Mouse (Mus musculus): Measurements from ENCODE around the gene Ikbke. TPM values are rescaled to one million over a fixed set of nuclear protein-coding genes. Genes with fewer than 3 reads are reported as not detected.

Ikbke gene
- 17.1 to 29.0 TPM (median 24.8 TPM) in 4 replicates for total RNA-seq (2023; ENCODE audit: inconsistent age)

DNA sequence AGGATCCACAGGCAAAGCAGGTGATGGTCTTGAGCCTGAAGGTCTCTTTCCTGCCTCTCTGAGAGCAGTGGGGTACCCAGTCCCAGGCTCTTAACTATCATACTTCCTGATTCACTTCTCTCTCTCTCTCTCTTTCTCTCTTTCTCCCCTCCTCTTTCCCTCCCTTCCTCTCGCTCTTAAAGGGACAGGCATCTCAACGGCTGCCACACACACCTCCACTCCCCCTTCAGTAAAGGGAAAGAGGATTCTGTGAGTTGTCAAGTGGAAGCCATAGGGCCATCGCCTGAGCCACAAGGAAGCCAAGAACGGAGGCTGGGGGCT lies at the start of gene Ikbke:
TSS of gene Ikbke (minus strand) at position 151 of the 321 bp plus-strand sequence.

GRCm38 (mm10) chr1:131245089-131245856 lies 34.1 kb downstream of the Ikbke start, which contains the start of gene Rassf5:
Gene Rassf5, minus strand, starts transcription at chr1:131245258.

Other genes with a start within 250 kb of the Ikbke start
- gene Mapkapk2, start 181.8 kb downstream of the Ikbke start, total RNA-seq (2023; ENCODE audit: inconsistent age): 99.3 to 101 TPM (median 100 TPM) in 4 replicates
- gene Dyrk3, start 141.3 kb downstream of the Ikbke start, total RNA-seq (2023; ENCODE audit: inconsistent age): 30.8 to 40.6 TPM (median 37.6 TPM) in 4 replicates
- gene Eif2d, start 126.4 kb downstream of the Ikbke start, total RNA-seq (2023; ENCODE audit: inconsistent age): 36.5 to 44.6 TPM (median 41.4 TPM) in 4 replicates
- 126 to 131 TPM (median 128 TPM) in 4 replicates for gene Rassf5, start 34.3 kb downstream of the Ikbke start, total RNA-seq (2023; ENCODE audit: inconsistent age)
- gene Srgap2, start 247.7 kb upstream of the Ikbke start, total RNA-seq (2023; ENCODE audit: inconsistent age): 32.2 to 36.1 TPM (median 34.5 TPM) in 4 replicates
- 0.29 to 0.60 TPM (median 0.43 TPM) in 4 replicates for gene Fam72a, start 248.3 kb upstream of the Ikbke start, total RNA-seq (2023; ENCODE audit: inconsistent age)